Mouse (Mus musculus): ENCODE results near the gene Tcl1b5. TPM values are rescaled to one million over a fixed set of nuclear protein-coding genes. Genes with fewer than 3 reads are reported as not detected.
"Not testable (repeated sequence)": the region's sequence is repeated elsewhere in the genome, so short reads cannot be mapped to it uniquely, and the experiment has no call there.

Gene Tcl1b5
- polyA plus RNA-seq, 1 experiment from 2014 or later = not detected

- Histone ChIP-seq H3K27me3 (no peaks in the 10 kb centered on the region), H3K4me1 (no peaks in the 10 kb centered on the region), H3K9me3 (no peaks in the 10 kb centered on the region), H3K9ac (no peak within 1 kb of the TSS), H3K27ac (no peak within 1 kb of the TSS), H3K36me3 (no peaks in the 10 kb centered on the region), H3K4me3 (no peak within 1 kb of the TSS), H3K4me2 (replicated peaks) (no peak within 1 kb of the TSS)
- 75% methylated on average over 4 of the region's 4 CpGs for WGBS
- ATAC-seq (ENCODE audit: insufficient number of reproducible peaks, insufficient read depth, low FRiP score, low TSS enrichment) = no peak
These were observed 16.8 kb upstream of the Tcl1b5 start, which contains the start of gene Tcl1b1 for GRCm38 (mm10) chr12:105159390-105159789. Gene Tcl1b1 (plus strand): TSS chr12:105159690.

GRCm38 (mm10) chr12:105166734-105167133, 9.4 kb upstream of the Tcl1b5 start:
- no peak for ATAC-seq (ENCODE audit: insufficient number of reproducible peaks, insufficient read depth, low FRiP score, low TSS enrichment)
- 77% methylated on average over 3 of the region's 3 CpGs for WGBS

GRCm38 (mm10) chr12:105173366-105173765, 2.8 kb upstream of the Tcl1b5 start:
- ATAC-seq (ENCODE audit: insufficient number of reproducible peaks, insufficient read depth, low FRiP score, low TSS enrichment) = no peak
- no peak overlapping the region for H3K4me2 ChIP-seq (replicated peaks)
- H3K27ac ChIP-seq = no peak overlapping the region
- H3K4me3 ChIP-seq = no peak overlapping the region
- no peaks in the 10 kb centered on the region for H3K4me1 ChIP-seq
- H3K9ac ChIP-seq = no peak overlapping the region
- no peaks in the 10 kb centered on the region for H3K27me3 ChIP-seq
- H3K36me3 ChIP-seq = no peaks in the 10 kb centered on the region
- no peaks in the 10 kb centered on the region for H3K9me3 ChIP-seq
- 73% methylated on average over 2 of the region's 2 CpGs for WGBS

More at GRCm38 (mm10) chr12:105166734-105167133, 9.4 kb upstream of the Tcl1b5 start:
- no peaks in the 10 kb centered on the region for H3K4me1 ChIP-seq
- H3K4me2 ChIP-seq (replicated peaks) = no peak overlapping the region
- no peaks in the 10 kb centered on the region for H3K9me3 ChIP-seq
- no peaks in the 10 kb centered on the region for H3K27me3 ChIP-seq
- H3K9ac ChIP-seq = no peak overlapping the region
- H3K27ac ChIP-seq = no peak overlapping the region
- H3K36me3 ChIP-seq = no peaks in the 10 kb centered on the region
- H3K4me3 ChIP-seq = no peak overlapping the region

DNA sequence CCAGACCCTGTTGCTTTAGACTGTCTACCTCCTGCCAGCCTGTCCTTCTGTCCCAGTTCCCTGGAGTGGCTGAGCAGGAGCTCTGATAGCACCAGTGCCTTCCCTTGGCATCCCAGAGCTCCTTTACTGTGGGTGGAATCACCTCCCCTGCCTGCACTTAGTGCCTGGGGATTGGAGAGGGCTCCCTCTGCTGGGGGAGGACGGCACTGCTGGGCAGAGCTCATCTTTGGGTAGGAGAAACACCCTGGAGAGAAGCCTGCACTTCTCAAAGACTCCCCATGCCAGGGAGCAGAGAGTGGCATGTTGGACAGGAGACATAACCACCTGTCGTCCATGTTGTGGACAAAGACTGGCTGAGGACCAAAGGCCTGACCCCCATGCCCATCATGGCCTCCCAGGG, 1.8 kb upstream of the Tcl1b5 start:
- not testable (repeated sequence) for ATAC-seq (ENCODE audit: insufficient number of reproducible peaks, insufficient read depth, low FRiP score, low TSS enrichment); H3K36me3 ChIP-seq; H3K4me2 ChIP-seq (replicated peaks); H3K9ac ChIP-seq; H3K4me1 ChIP-seq; H3K9me3 ChIP-seq; H3K27ac ChIP-seq; H3K27me3 ChIP-seq; H3K4me3 ChIP-seq
- 34% methylated on average over 2 of the region's 2 CpGs for WGBS

- H3K4me2 ChIP-seq (replicated peaks); H3K9ac ChIP-seq; H3K36me3 ChIP-seq; ATAC-seq (ENCODE audit: insufficient number of reproducible peaks, insufficient read depth, low FRiP score, low TSS enrichment); H3K9me3 ChIP-seq; H3K4me1 ChIP-seq; H3K4me3 ChIP-seq; H3K27me3 ChIP-seq; H3K27ac ChIP-seq: not testable (repeated sequence)
- 78% methylated on average over 4 of the region's 4 CpGs for WGBS
These were observed 5.0 kb downstream of the Tcl1b5 start for GRCm38 (mm10) chr12:105181040-105181644.

GRCm38 (mm10) chr12:105188980-105189379, 12.8 kb downstream of the Tcl1b5 start:
- not testable (repeated sequence) for H3K4me3 ChIP-seq; H3K4me2 ChIP-seq (replicated peaks); ATAC-seq (ENCODE audit: insufficient number of reproducible peaks, insufficient read depth, low FRiP score, low TSS enrichment); H3K27ac ChIP-seq; H3K4me1 ChIP-seq; H3K9me3 ChIP-seq; H3K27me3 ChIP-seq; H3K36me3 ChIP-seq; H3K9ac ChIP-seq
- 40% methylated on average over 2 of the region's 2 CpGs for WGBS

- H3K9me3 ChIP-seq; H3K4me3 ChIP-seq; H3K4me2 ChIP-seq (replicated peaks); ATAC-seq (ENCODE audit: insufficient number of reproducible peaks, insufficient read depth, low FRiP score, low TSS enrichment); H3K27ac ChIP-seq; H3K9ac ChIP-seq; H3K27me3 ChIP-seq; H3K4me1 ChIP-seq; H3K36me3 ChIP-seq: not testable (repeated sequence)
- WGBS = 89% methylated on average over 6 of the region's 6 CpGs
These were observed 14.6 kb downstream of the Tcl1b5 start, which contains the start of gene Tcl1b3 for GRCm38 (mm10) chr12:105190743-105191142. Gene Tcl1b3 (plus strand): TSS chr12:105191043.

- not testable (repeated sequence) for H3K4me3 ChIP-seq
These were observed 23.7 kb downstream of the Tcl1b5 start for GRCm38 (mm10) chr12:105199684-105200497.

GRCm38 (mm10) chr12:105201657-105202056, 25.5 kb downstream of the Tcl1b5 start, which contains the start of gene Tcl1b4:
Gene Tcl1b4 (plus strand): TSS chr12:105201957.
- not testable (repeated sequence) for H3K36me3 ChIP-seq; H3K27ac ChIP-seq; H3K27me3 ChIP-seq; H3K9me3 ChIP-seq; H3K9ac ChIP-seq; H3K4me2 ChIP-seq (replicated peaks); H3K4me1 ChIP-seq; H3K4me3 ChIP-seq; ATAC-seq (ENCODE audit: insufficient number of reproducible peaks, insufficient read depth, low FRiP score, low TSS enrichment)
- WGBS = 63% methylated on average over 1 of the region's 1 CpGs

More at GRCm38 (mm10) chr12:105199684-105200497, 23.7 kb downstream of the Tcl1b5 start:
- H3K9ac ChIP-seq; H3K36me3 ChIP-seq; H3K27me3 ChIP-seq; H3K4me2 ChIP-seq (replicated peaks); H3K9me3 ChIP-seq; H3K4me1 ChIP-seq; H3K27ac ChIP-seq; ATAC-seq (ENCODE audit: insufficient number of reproducible peaks, insufficient read depth, low FRiP score, low TSS enrichment): not testable (repeated sequence)
- 38% methylated on average over 7 of the region's 7 CpGs for WGBS

GRCm38 (mm10) chr12:105207071-105207470, 30.9 kb downstream of the Tcl1b5 start:
- WGBS = 64% methylated on average over 1 of the region's 1 CpGs
- no peak overlapping the region for H3K4me2 ChIP-seq (replicated peaks)

DNA sequence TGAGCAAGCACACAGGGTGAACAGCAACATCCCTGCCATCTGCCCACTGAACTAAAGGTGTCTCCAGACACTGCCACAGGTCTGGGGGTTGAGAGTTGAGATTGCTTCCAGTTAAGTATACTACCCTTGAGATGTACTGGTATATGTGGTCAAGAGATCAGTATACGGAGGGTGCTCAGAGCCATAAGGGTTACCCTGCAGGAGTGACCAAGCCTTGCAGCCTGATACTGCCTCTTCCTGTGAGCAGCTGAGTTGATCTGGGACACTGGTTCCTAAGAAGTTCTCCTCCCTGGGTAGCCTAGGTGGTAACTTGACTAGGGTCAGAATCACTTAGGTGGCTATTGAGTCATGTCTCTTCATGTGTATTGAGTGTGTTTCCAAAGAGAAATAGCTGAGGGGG, 32.3 kb downstream of the Tcl1b5 start:
- Histone ChIP-seq H3K9me3 (no peaks in the 10 kb centered on the region), H3K4me3 (no peak overlapping the region), H3K27me3 (no peaks in the 10 kb centered on the region), H3K4me1 (no peaks in the 10 kb centered on the region), H3K9ac (no peak overlapping the region), H3K36me3 (no peaks in the 10 kb centered on the region), H3K27ac (no peak overlapping the region), H3K4me2 (replicated peaks) (no peak overlapping the region)
- WGBS = 90% methylated on average over 1 of the region's 1 CpGs
- ATAC-seq (ENCODE audit: insufficient number of reproducible peaks, insufficient read depth, low FRiP score, low TSS enrichment) = no peak

More at GRCm38 (mm10) chr12:105207071-105207470, 30.9 kb downstream of the Tcl1b5 start:
- Histone ChIP-seq H3K4me1 (no peaks in the 10 kb centered on the region), H3K27me3 (no peaks in the 10 kb centered on the region), H3K36me3 (no peaks in the 10 kb centered on the region), H3K27ac (no peak overlapping the region), H3K9me3 (no peaks in the 10 kb centered on the region), H3K9ac (no peak overlapping the region), H3K4me3 (no peak overlapping the region)
- no peak for ATAC-seq (ENCODE audit: insufficient number of reproducible peaks, insufficient read depth, low FRiP score, low TSS enrichment)

GRCm38 (mm10) chr12:105209231-105209630, 33.1 kb downstream of the Tcl1b5 start:
- Histone ChIP-seq H3K36me3 (no peaks in the 10 kb centered on the region), H3K4me1 (no peaks in the 10 kb centered on the region), H3K9me3 (no peaks in the 10 kb centered on the region), H3K4me3 (no peak overlapping the region), H3K9ac (no peak overlapping the region), H3K27me3 (no peaks in the 10 kb centered on the region), H3K4me2 (replicated peaks) (no peak overlapping the region), H3K27ac (no peak overlapping the region)
- ATAC-seq (ENCODE audit: insufficient number of reproducible peaks, insufficient read depth, low FRiP score, low TSS enrichment) = no peak
- WGBS = 93% methylated on average over 7 of the region's 7 CpGs

All from embryonic facial prominence, embryonic 12.5 days (tissue).